ENCODE assay signal across 22 mouse cellular contexts in the genomic region with DNA sequence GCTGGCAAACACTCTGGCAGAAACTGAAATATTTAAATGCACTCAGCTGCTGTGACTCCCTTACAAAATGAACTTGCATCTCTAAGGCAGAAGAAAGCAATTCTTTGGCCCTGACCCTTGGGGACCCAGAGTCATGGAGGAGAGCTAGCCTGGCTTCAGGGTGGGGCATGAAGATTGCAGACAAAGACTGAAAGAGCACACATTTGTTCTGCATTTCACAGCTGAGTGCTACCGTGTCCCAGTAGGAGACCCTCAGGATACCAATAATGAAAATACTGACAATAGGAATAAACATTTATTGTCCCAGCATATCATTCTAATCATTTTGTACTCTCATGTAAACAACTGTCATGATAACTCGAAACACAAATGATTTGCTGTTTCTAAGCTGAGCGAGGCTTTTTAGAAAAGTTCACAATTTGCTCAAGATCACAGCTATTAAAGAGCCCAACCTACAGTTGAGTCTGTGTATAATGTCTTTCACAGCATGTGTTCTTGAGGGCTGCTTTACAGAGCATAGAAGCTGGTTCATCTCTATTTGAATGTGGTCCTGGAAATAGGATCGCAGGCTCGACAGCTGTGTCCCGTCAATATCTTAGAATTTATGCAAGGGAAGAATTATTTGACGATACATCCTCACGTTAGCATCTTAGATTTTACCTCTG.
DNase-seq lines count a peak whose midpoint lies in the region; ATAC-seq and TF ChIP-seq lines count a peak whose summit lies in the region.
"Had no signal": no experiment of that assay in that cellular context is flagged by ENCODE, and none has a peak within 500 bp of the region (broad histone marks: within the 10 kb centered on the region; RNA-seq: fewer than 3 reads in every experiment).

No protein-coding gene starts in this region.

- no peak for TF ChIP-seq POLR2A in lung, adult 2 months (IDR thresholded peaks at IDR 0.05; ENCODE audit: borderline replicate concordance, extremely low read depth, low read depth, low read length)

- no peaks in the 10 kb centered on the region for H3K4me1 ChIP-seq in lung, embryonic 14.5 days (ENCODE audit: insufficient read depth)
- no peaks in the 10 kb centered on the region for H3K4me1 ChIP-seq in lung, adult 2 months (ENCODE audit: control insufficient read depth, insufficient read depth, low read length)
- H3K4me1 ChIP-seq in midbrain, embryonic 11.5 days (ENCODE audit: control insufficient read depth, insufficient read depth, low read length) = no peaks in the 10 kb centered on the region
- H3K4me1 ChIP-seq in midbrain, embryonic 16.5 days (ENCODE audit: control insufficient read depth, insufficient read depth, low read length) = peaks cover 3% of the 10 kb centered on the region; the same call in 1 of the 2 replicates
- 0 out of 2 replicates have a peak, but pooled peaks cover 5% of the 10 kb centered on the region for H3K4me1 ChIP-seq in stomach, embryonic 14.5 days (ENCODE audit: control insufficient read depth, insufficient read depth, low read length)
- H3K4me1 ChIP-seq in stomach, postnatal 0 days (replicated peaks; ENCODE audit: control insufficient read depth, insufficient read depth) = no peaks in the 10 kb centered on the region
- H3K4me1 ChIP-seq: embryonic facial prominence, embryonic 15.5 days; heart, embryonic 12.5 days had no signal

- TF ChIP-seq CTCF in lung, embryonic 14.5 days (IDR thresholded peaks at IDR 0.05; ENCODE audit: low read depth) = no peak
- TF ChIP-seq CTCF in lung, adult 2 months (IDR thresholded peaks at IDR 0.05; ENCODE audit: insufficient read depth, low read length) = no peak
- no peak for TF ChIP-seq CTCF in stomach, postnatal 0 days (IDR thresholded peaks at IDR 0.05; ENCODE audit: low read depth)

- H3K27me3 ChIP-seq in lung, embryonic 14.5 days (ENCODE audit: insufficient read depth, low read length) = no peaks in the 10 kb centered on the region
- H3K27me3 ChIP-seq in midbrain, embryonic 11.5 days (ENCODE audit: control insufficient read depth, insufficient read depth, low read length) = no peaks in the 10 kb centered on the region
- H3K27me3 ChIP-seq in midbrain, embryonic 16.5 days (ENCODE audit: control insufficient read depth, insufficient read depth, low read depth, low read length) = no peaks in the 10 kb centered on the region
- H3K27me3 ChIP-seq in stomach, embryonic 14.5 days (ENCODE audit: control insufficient read depth, insufficient read depth, low read length) = no peaks in the 10 kb centered on the region
- no peaks in the 10 kb centered on the region for H3K27me3 ChIP-seq in stomach, postnatal 0 days (ENCODE audit: control insufficient read depth, insufficient read depth, low read length)
- H3K27me3 ChIP-seq: embryonic facial prominence, embryonic 15.5 days; heart, embryonic 12.5 days; hindbrain, embryonic 12.5 days had no signal

- no peak overlapping the region for H3K9ac ChIP-seq in lung, embryonic 14.5 days
- no peak overlapping the region for H3K9ac ChIP-seq in midbrain, embryonic 11.5 days (ENCODE audit: low read length)
- H3K9ac ChIP-seq in midbrain, embryonic 16.5 days (ENCODE audit: low read depth, low read length) = no peak overlapping the region
- no peak overlapping the region for H3K9ac ChIP-seq in stomach, embryonic 14.5 days (replicated peaks; ENCODE audit: low read depth, low read length)
- no peak overlapping the region for H3K9ac ChIP-seq in stomach, postnatal 0 days (ENCODE audit: low read length)
- H3K9ac ChIP-seq: embryonic facial prominence, embryonic 15.5 days; heart, embryonic 12.5 days; hindbrain, embryonic 12.5 days had no signal

- WGBS in lung, embryonic 14.5 days = 42% methylated on average over 8 of the region's 8 CpGs
- WGBS in lung, adult 2 months = 61% methylated on average over 8 of the region's 8 CpGs
- 70% methylated on average over 8 of the region's 8 CpGs for WGBS in midbrain, embryonic 11.5 days
- 47% methylated on average over 8 of the region's 8 CpGs for WGBS in midbrain, embryonic 16.5 days
- WGBS in stomach, embryonic 14.5 days = 38% methylated on average over 8 of the region's 8 CpGs
- 47% methylated on average over 8 of the region's 8 CpGs for WGBS in stomach, postnatal 0 days

- H3K4me2 ChIP-seq in lung, embryonic 14.5 days = no peak overlapping the region
- no peak overlapping the region for H3K4me2 ChIP-seq in midbrain, embryonic 11.5 days
- no peak overlapping the region for H3K4me2 ChIP-seq in midbrain, embryonic 16.5 days (ENCODE audit: low read length)
- H3K4me2 ChIP-seq in stomach, embryonic 14.5 days (replicated peaks; ENCODE audit: low read depth, low read length) = no peak overlapping the region
- H3K4me2 ChIP-seq in stomach, postnatal 0 days (replicated peaks; ENCODE audit: low read depth) = no peak overlapping the region
- H3K4me2 ChIP-seq: embryonic facial prominence, embryonic 15.5 days; heart, embryonic 12.5 days; hindbrain, embryonic 12.5 days had no signal

- ATAC-seq in lung, embryonic 14.5 days (ENCODE audit: insufficient read depth) = peak; percentile 75; the same call in 1 of the 2 replicates
- ATAC-seq in midbrain, embryonic 11.5 days (ENCODE audit: low FRiP score) = no peak
- ATAC-seq in midbrain, embryonic 16.5 days = no peak
- ATAC-seq in stomach, embryonic 14.5 days (ENCODE audit: insufficient number of reproducible peaks, insufficient read depth, low FRiP score, low read depth) = 0 out of 2 replicates have a peak, but pooled peaks have one; percentile 23
- no peak for ATAC-seq in stomach, postnatal 0 days (ENCODE audit: low FRiP score, low TSS enrichment)
- ATAC-seq: CD4-positive, CD25-positive, alpha-beta regulatory T cell, adult 4 months had no signal

- H3K27ac ChIP-seq in lung, embryonic 14.5 days (ENCODE audit: low read depth) = no peak overlapping the region
- H3K27ac ChIP-seq in midbrain, embryonic 11.5 days (ENCODE audit: low read depth, low read length) = no peak overlapping the region
- H3K27ac ChIP-seq in midbrain, embryonic 16.5 days (ENCODE audit: low read length) = no peak overlapping the region
- no peak overlapping the region for H3K27ac ChIP-seq in stomach, embryonic 14.5 days (ENCODE audit: low read length)
- H3K27ac ChIP-seq in stomach, postnatal 0 days (replicated peaks) = no peak overlapping the region
- H3K27ac ChIP-seq: embryonic facial prominence, embryonic 15.5 days; forebrain, embryonic 10.5 days; gastrocnemius, adult 2 months; hindbrain, embryonic 12.5 days had no signal

- no peaks in the 10 kb centered on the region for H3K9me3 ChIP-seq in lung, embryonic 14.5 days (ENCODE audit: low read depth, low read length)
- H3K9me3 ChIP-seq in midbrain, embryonic 11.5 days (ENCODE audit: control insufficient read depth, low read length) = no peaks in the 10 kb centered on the region
- no peaks in the 10 kb centered on the region for H3K9me3 ChIP-seq in midbrain, embryonic 16.5 days (replicated peaks; ENCODE audit: control insufficient read depth, low read length, poor library complexity, severe bottlenecking)
- H3K9me3 ChIP-seq in stomach, embryonic 14.5 days (ENCODE audit: control insufficient read depth, low read depth, low read length) = no peaks in the 10 kb centered on the region
- no peaks in the 10 kb centered on the region for H3K9me3 ChIP-seq in stomach, postnatal 0 days (ENCODE audit: control insufficient read depth, low read length)
- H3K9me3 ChIP-seq: embryonic facial prominence, embryonic 15.5 days; forebrain, embryonic 10.5 days; heart, embryonic 12.5 days; hindbrain, embryonic 12.5 days had no signal

- TF ChIP-seq EP300 in stomach, postnatal 0 days (optimal IDR thresholded peaks at IDR 0.05) = no peak

- no peak overlapping the region for H3K4me3 ChIP-seq in lung, embryonic 14.5 days (ENCODE audit: low read depth, low read length)
- H3K4me3 ChIP-seq in lung, adult 2 months (replicated peaks; ENCODE audit: extremely low read depth, low read depth, low read length) = no peak overlapping the region
- H3K4me3 ChIP-seq in midbrain, embryonic 11.5 days (ENCODE audit: low read depth, low read length) = no peak overlapping the region
- no peak overlapping the region for H3K4me3 ChIP-seq in midbrain, embryonic 16.5 days (ENCODE audit: low read depth, low read length)
- no peak overlapping the region for H3K4me3 ChIP-seq in stomach, embryonic 14.5 days (ENCODE audit: low read depth, low read length)
- H3K4me3 ChIP-seq in stomach, postnatal 0 days (ENCODE audit: low read depth, low read length) = no peak overlapping the region
- H3K4me3 ChIP-seq: embryonic facial prominence, embryonic 15.5 days; erythroblast, embryonic 14.5 days; forebrain, embryonic 10.5 days; gastrocnemius, adult 2 months; heart, embryonic 12.5 days; hindbrain, embryonic 12.5 days had no signal

- no peaks in the 10 kb centered on the region for H3K36me3 ChIP-seq in lung, embryonic 14.5 days (ENCODE audit: insufficient read depth)
- no peaks in the 10 kb centered on the region for H3K36me3 ChIP-seq in midbrain, embryonic 11.5 days (ENCODE audit: control insufficient read depth, insufficient read depth, low read length)
- H3K36me3 ChIP-seq in midbrain, embryonic 16.5 days (ENCODE audit: control insufficient read depth, insufficient read depth, low read length) = no peaks in the 10 kb centered on the region
- H3K36me3 ChIP-seq in stomach, embryonic 14.5 days (ENCODE audit: control insufficient read depth, insufficient read depth, low read length) = no peaks in the 10 kb centered on the region
- H3K36me3 ChIP-seq in stomach, postnatal 0 days (ENCODE audit: control insufficient read depth, insufficient read depth, low read length) = no peaks in the 10 kb centered on the region
- H3K36me3 ChIP-seq: embryonic facial prominence, embryonic 15.5 days; forebrain, embryonic 10.5 days; G1E; heart, embryonic 12.5 days; hindbrain, embryonic 12.5 days had no signal

- peak; percentile 31 for DNase-seq in embryo, embryonic 10.5 days (ENCODE audit: low spot score)
- no peak for DNase-seq in embryo, embryonic 10 days (ENCODE audit: low spot score)
- DNase-seq in lung, embryonic 14.5 days = peak; percentile 74
- DNase-seq in lung, adult 2 months = no peak
- peak; percentile 87 for DNase-seq in midbrain, embryonic 11.5 days (ENCODE audit: low spot score, missing footprints)
- no peak for DNase-seq in stomach, postnatal 0 days (ENCODE audit: low spot score)
- DNase-seq: adrenal gland, adult 8-10 months; adrenal gland, postnatal 36 days; B cell, adult 2 months; cerebellum, adult 11 months; cerebellum, adult 8-10 months; gastrocnemius, adult 2 months; gastrocnemius, postnatal 25 days had no signal

Comparison
In these comparisons a context has a peak if more than half of its experiments do, and no peak if none do; other contexts are left out.
1. DNase-seq: peak in embryo, embryonic 10.5 days (single experiment), lung, embryonic 14.5 days (single experiment) and midbrain, embryonic 11.5 days (single experiment); none in embryo, embryonic 10 days (single experiment), lung, adult 2 months (single experiment) and stomach, postnatal 0 days (single experiment).
2. ATAC-seq: peak in lung, embryonic 14.5 days (single experiment) and stomach, embryonic 14.5 days (single experiment); none in midbrain, embryonic 11.5 days (single experiment), midbrain, embryonic 16.5 days (single experiment) and stomach, postnatal 0 days (single experiment).